Mouse (Mus musculus) testis, adult 2 months (tissue): Measurements from ENCODE around the gene Samd4b. TPM values are rescaled to one million over a fixed set of nuclear protein-coding genes. Genes with fewer than 3 reads are reported as not detected.

Source experiments
- H3K27ac ChIP-seq: fragments of 200-500 bp; 2 replicates; pipeline ENCODE4 v1.5.1; 2012; ENCODE audit warnings: low read depth, low read length; ENCODE audit not compliant: control insufficient read depth, insufficient read depth
- H3K27me3 ChIP-seq: fragments of 200-500 bp; 2 replicates; pipeline ENCODE4 v1.6.1; 2012; ENCODE audit warnings: mild to moderate bottlenecking, low read length, moderate library complexity; ENCODE audit not compliant: control insufficient read depth, insufficient read depth
- H3K36me3 ChIP-seq: fragments of 200-500 bp; 2 replicates; pipeline ENCODE4 v1.6.1; 2012; ENCODE audit warnings: mild to moderate bottlenecking, low read length; ENCODE audit not compliant: control insufficient read depth, insufficient read depth
- H3K4me1 ChIP-seq: fragments of 200-500 bp; 2 replicates; pipeline ENCODE4 v1.6.1; 2012; ENCODE audit warnings: low read length; ENCODE audit not compliant: control insufficient read depth, insufficient read depth
- H3K4me3 ChIP-seq: fragments of 200-500 bp; 2 replicates; pipeline ENCODE4 v1.5.1; 2012; ENCODE audit warnings: low read depth, mild to moderate bottlenecking, low read length, moderate library complexity, mixed read lengths; ENCODE audit not compliant: control insufficient read depth
- CTCF ChIP-seq: fragments of 200-500 bp; IDR thresholded peaks from 2 replicates; pipeline ENCODE4 v1.5.1; 2012; ENCODE audit warnings: low read depth, mild to moderate bottlenecking, inconsistent platforms, low read length, moderate library complexity; ENCODE audit not compliant: control insufficient read depth, insufficient read depth, insufficient replicate concordance
- POLR2A ChIP-seq: fragments of 200-500 bp; IDR thresholded peaks from 2 replicates; pipeline ENCODE4 v1.6.1; 2012; ENCODE audit warnings: low read depth, mild to moderate bottlenecking, inconsistent platforms, low read length, moderate library complexity; ENCODE audit not compliant: control insufficient read depth
- polyA plus RNA-seq: library from polyadenylated mRNA; depleted of rRNA; stranded (reverse); fragments of >200 nt; gene quantifications from 2 replicates; pipeline ENCODE4 v1.2.3, GENCODE M21; 2012; rRNA removed

The Samd4b gene
- polyA plus RNA-seq, 1 experiment: 234 TPM

- TF ChIP-seq CTCF: no peak
- TF ChIP-seq POLR2A: no peak
- H3K27me3 ChIP-seq: no peaks in the 10 kb centered on the region
- peaks cover 3% of the 10 kb centered on the region; the same call in 1 of the 2 replicates for H3K4me1 ChIP-seq
- no peak overlapping the region for H3K4me3 ChIP-seq
- H3K27ac ChIP-seq: peak overlapping the region; percentile 60; the same call in 1 of the 2 replicates
- H3K36me3 ChIP-seq: no peaks in the 10 kb centered on the region; the same call in 1 of the 2 replicates
These were observed 241.0 kb downstream of the Samd4b start for GRCm38 (mm10) chr7:28356981-28357380.

DNA sequence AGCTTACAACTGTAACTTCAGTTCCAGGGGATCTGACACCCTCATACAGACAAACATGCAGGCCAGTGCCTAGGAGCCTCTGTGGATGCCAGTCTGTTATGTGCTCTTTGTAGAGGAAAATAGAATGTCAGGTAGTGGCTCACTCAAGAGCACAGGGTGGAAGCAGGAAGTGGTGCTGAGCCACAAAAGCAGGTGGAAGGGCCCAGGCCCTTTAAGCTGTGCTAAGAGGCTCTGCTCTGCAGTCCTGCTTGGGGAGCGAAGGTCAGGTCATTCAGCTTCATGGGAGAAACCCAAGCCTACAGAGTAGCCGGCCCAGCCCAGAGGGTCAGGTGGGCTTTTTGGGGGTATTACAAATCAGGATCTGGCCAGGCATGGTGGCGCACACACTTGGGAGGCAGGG lies 242.7 kb downstream of the Samd4b start:
- H3K36me3 ChIP-seq: no peaks in the 10 kb centered on the region; the same call in 1 of the 2 replicates
- no peak overlapping the region for H3K4me3 ChIP-seq
- H3K4me1 ChIP-seq: peaks cover 3% of the 10 kb centered on the region; the same call in 1 of the 2 replicates
- no peaks in the 10 kb centered on the region for H3K27me3 ChIP-seq
- TF ChIP-seq CTCF: no peak
- no peak for TF ChIP-seq POLR2A
- no peak overlapping the region for H3K27ac ChIP-seq

DNA sequence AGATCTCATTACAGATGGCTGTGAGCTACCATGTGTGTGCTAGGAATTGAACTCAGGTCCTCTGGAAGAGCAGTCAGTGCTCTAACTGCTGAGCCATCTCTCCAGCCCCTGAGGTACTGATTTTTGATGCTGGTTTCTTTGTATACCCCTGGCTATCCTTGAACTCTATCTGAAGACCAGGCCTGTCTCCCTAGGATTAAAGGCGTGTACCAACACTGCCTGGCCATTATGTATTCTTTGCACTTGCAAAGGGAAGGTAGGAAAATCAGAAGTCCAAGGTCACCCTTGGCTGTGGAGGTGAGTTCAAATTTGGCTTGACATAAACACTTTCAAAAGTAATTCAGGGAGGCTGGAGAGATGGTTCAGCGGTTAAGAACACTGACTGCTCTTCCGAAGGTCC lies 243.3 kb downstream of the Samd4b start:
- Histone ChIP-seq H3K36me3 (no peaks in the 10 kb centered on the region; the same call in 1 of the 2 replicates), H3K27me3 (no peaks in the 10 kb centered on the region), H3K4me3 (no peak overlapping the region), H3K4me1 (peaks cover 6% of the 10 kb centered on the region), H3K27ac (no peak overlapping the region)
- TF ChIP-seq POLR2A (no peak), CTCF (no peak)

DNA sequence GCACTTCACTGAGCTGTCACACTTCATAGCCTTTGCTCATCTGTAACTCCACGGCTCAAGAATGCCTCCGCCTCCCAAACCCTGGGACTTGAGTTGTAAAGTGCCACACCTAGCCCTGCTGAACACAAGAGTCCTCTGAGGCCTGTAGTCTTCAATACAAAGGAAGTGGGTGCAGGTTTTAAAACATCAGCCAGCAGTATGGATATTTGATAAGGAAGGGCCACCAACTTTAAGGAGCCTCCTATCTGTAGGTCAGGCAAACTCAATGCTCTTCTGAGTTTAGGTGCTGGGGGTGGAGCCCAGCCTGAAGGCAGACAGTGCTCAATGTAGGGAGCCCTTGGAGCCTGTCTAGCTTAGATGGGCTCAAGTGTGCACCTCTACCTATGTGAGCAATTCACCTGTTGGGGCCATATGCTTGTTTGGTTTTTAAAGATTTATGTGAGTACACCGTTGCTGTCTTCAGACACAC lies 243.8 kb downstream of the Samd4b start:
- Histone ChIP-seq H3K4me3 (no peak overlapping the region), H3K27me3 (no peaks in the 10 kb centered on the region), H3K36me3 (no peaks in the 10 kb centered on the region; the same call in 1 of the 2 replicates), H3K4me1 (peaks cover 6% of the 10 kb centered on the region), H3K27ac (no peak overlapping the region)
- TF ChIP-seq CTCF (no peak), POLR2A (no peak)

DNA sequence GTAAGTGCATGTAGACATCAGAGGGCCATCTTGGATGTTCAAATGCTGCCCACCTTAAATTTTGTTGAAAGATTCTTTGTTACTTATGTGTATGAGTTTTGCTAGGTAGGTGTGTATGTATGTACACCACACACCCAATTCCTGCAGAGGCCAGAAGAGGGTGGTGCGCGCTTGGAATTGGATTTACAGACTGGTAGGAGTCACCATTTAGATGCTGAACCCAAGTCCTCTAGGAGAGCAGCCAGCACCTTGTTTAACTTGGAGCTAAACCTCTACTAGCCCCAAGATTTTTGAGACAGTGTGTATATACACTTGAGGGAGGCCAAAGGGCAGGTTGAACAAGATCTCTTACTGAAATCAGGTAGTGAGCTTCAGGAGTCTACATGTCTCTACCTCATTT lies 244.7 kb downstream of the Samd4b start:
- Histone ChIP-seq H3K4me3 (no peak overlapping the region), H3K27me3 (no peaks in the 10 kb centered on the region), H3K36me3 (no peaks in the 10 kb centered on the region; the same call in 1 of the 2 replicates), H3K27ac (no peak overlapping the region), H3K4me1 (peaks cover 6% of the 10 kb centered on the region)
- TF ChIP-seq POLR2A (no peak), CTCF (no peak)

GRCm38 (mm10) chr7:28351676-28352191 lies 246.2 kb downstream of the Samd4b start:
- TF ChIP-seq CTCF (no peak), POLR2A (no peak)
- no peak overlapping the region for H3K27ac ChIP-seq
- H3K36me3 ChIP-seq: no peaks in the 10 kb centered on the region; the same call in 1 of the 2 replicates
- H3K27me3 ChIP-seq: no peaks in the 10 kb centered on the region
- no peak overlapping the region for H3K4me3 ChIP-seq
- peaks cover 4% of the 10 kb centered on the region for H3K4me1 ChIP-seq

- no peaks in the 10 kb centered on the region; the same call in 1 of the 2 replicates for H3K36me3 ChIP-seq
- TF ChIP-seq POLR2A (peak; percentile 74; the same call in 1 of the 2 replicates), CTCF (peak; percentile 10; the same call in 1 of the 2 replicates)
- H3K27me3 ChIP-seq: no peaks in the 10 kb centered on the region
- peaks cover 4% of the 10 kb centered on the region for H3K4me1 ChIP-seq
- H3K27ac ChIP-seq: peak within 1 kb of the TSS; percentile 87
- H3K4me3 ChIP-seq: peak within 1 kb of the TSS; percentile 94
These were observed 247.6 kb downstream of the Samd4b start, which contains the start of gene Rps16 for GRCm38 (mm10) chr7:28350155-28350883. Rps16 (plus strand) TSS chr7:28350652.

Other genes starting within 250 kb of the Samd4b start
- gene Rps16, start 247.5 kb downstream of the Samd4b start, polyA plus RNA-seq: 227 and 277 TPM in 2 replicates
- gene Plekhg2, start 225.5 kb downstream of the Samd4b start, polyA plus RNA-seq: 14.7 and 20.1 TPM in 2 replicates
- gene Zfp36, start 217.9 kb downstream of the Samd4b start, polyA plus RNA-seq: 3.8 and 4.9 TPM in 2 replicates
- gene Med29, start 205.4 kb downstream of the Samd4b start, polyA plus RNA-seq: 129 and 135 TPM in 2 replicates
- 84.1 and 97.0 TPM in 2 replicates for gene Paf1, start 205.2 kb downstream of the Samd4b start, polyA plus RNA-seq
- 7.8 and 8.8 TPM in 2 replicates for gene Gmfg, start 160.7 kb downstream of the Samd4b start, polyA plus RNA-seq
- 1.1 TPM in 2 replicates for gene Lrfn1, start 146.2 kb downstream of the Samd4b start, polyA plus RNA-seq
- gene Ifnl2, start 87.7 kb downstream of the Samd4b start, polyA plus RNA-seq: not detected in 2 replicates
- gene Ifnl3, start 75.3 kb downstream of the Samd4b start, polyA plus RNA-seq: not detected in 2 replicates
- gene Sycn, start 57.3 kb downstream of the Samd4b start, polyA plus RNA-seq: 0.24 and 0.31 TPM in 2 replicates
- 0.62 and 0.70 TPM in 2 replicates for gene Nccrp1, start 50.9 kb downstream of the Samd4b start, polyA plus RNA-seq
- gene Pak4, start within 50 bp of the Samd4b start, polyA plus RNA-seq: 21.5 and 23.6 TPM in 2 replicates
- gene Acp7, start 33.2 kb upstream of the Samd4b start, polyA plus RNA-seq: 7.5 and 11.7 TPM in 2 replicates
- gene Fbxo27, start 94.7 kb upstream of the Samd4b start, polyA plus RNA-seq: 15.8 and 16.3 TPM in 2 replicates
- gene Fbxo17, start 118.7 kb upstream of the Samd4b start, polyA plus RNA-seq: 7.2 and 8.1 TPM in 2 replicates
- gene Mrps12, start 143.7 kb upstream of the Samd4b start, polyA plus RNA-seq: 29.5 and 39.3 TPM in 2 replicates
- gene Sars2, start 143.8 kb upstream of the Samd4b start, polyA plus RNA-seq: 12.5 and 13.6 TPM in 2 replicates
- not detected in 2 replicates for gene Ccer2, start 158.0 kb upstream of the Samd4b start, polyA plus RNA-seq
- gene Sirt2, start 168.6 kb upstream of the Samd4b start, polyA plus RNA-seq: 144 and 203 TPM in 2 replicates
- 134 and 152 TPM in 2 replicates for gene Nfkbib, start 169.4 kb upstream of the Samd4b start, polyA plus RNA-seq
- 1.1 and 1.6 TPM in 2 replicates for gene Rinl, start 190.8 kb upstream of the Samd4b start, polyA plus RNA-seq
- gene Hnrnpl, start 210.4 kb upstream of the Samd4b start, polyA plus RNA-seq: 162 and 200 TPM in 2 replicates
- 124 and 147 TPM in 2 replicates for gene Ech1, start 227.1 kb upstream of the Samd4b start, polyA plus RNA-seq
- gene Lgals4, start 235.7 kb upstream of the Samd4b start, polyA plus RNA-seq: 13.8 and 17.5 TPM in 2 replicates